Mouse (Mus musculus) erythroblast, embryonic 14.5 days (primary cell): ENCODE data around the gene BC049715.

Experiments used
- GATA1 ChIP-seq: IDR thresholded peaks from 2 replicates; pipeline ENCODE4 v1.6.1; 2012; ENCODE audit warnings: low read length, inconsistent platforms, mixed read lengths
- TAL1 ChIP-seq: IDR thresholded peaks from 3 replicates; pipeline ENCODE4 v1.6.1; 2012; ENCODE audit warnings: low read length, inconsistent platforms, mixed read lengths

DNA sequence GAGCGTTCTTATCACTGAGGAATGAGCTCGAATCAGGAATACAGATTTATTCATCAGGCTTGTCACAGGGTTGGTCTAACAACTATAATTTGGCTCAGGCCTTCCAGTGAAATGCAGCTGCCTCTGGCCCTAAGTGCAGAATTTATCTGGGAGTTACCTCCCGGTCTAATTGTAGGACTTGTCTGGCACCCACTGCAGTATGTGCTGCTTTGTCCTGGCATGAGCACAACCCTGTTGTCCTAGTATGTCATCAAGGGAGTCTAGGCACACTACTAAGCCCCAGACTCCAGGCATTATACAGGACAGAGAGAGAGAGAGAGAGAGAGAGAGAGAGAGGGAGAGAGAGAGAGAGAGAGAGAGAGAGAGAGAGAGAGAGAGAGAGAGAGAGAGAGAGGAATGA lies 9.9 kb downstream of the BC049715 start:
- no peak for TF ChIP-seq TAL1
- no peak for TF ChIP-seq GATA1
